ENCODE assay signal across 9 mouse cellular contexts in genomic region chr17:57166800-57167791, GRCm38 (mm10). TPM values are rescaled to one million over a fixed set of nuclear protein-coding genes. Genes with fewer than 3 reads are reported as not detected.
DNase-seq lines count a peak whose midpoint lies in the region; ATAC-seq and TF ChIP-seq lines count a peak whose summit lies in the region.
"Had no signal": no experiment of that assay in that cellular context is flagged by ENCODE, and none has a peak within 500 bp of the region (broad histone marks: within the 10 kb centered on the region; RNA-seq: fewer than 3 reads in every experiment).

No protein-coding gene starts in this region.

- peak; percentile 92 for TF ChIP-seq RAD21 in MEL (IDR thresholded peaks at IDR 0.05; ENCODE audit: low read depth, low read length)

- H3K4me1 ChIP-seq in MEL (ENCODE audit: control insufficient read depth in 1 of 2, insufficient read depth in 2 of 2, low read length in 2 of 2), result peaks cover 2 to 8% of the 10 kb centered on the region in 2 experiments
- H3K4me1 ChIP-seq in cerebellum, adult 2 months (ENCODE audit: control insufficient read depth, insufficient read depth, low read length), result no peaks in the 10 kb centered on the region
- no peaks in the 10 kb centered on the region for H3K4me1 ChIP-seq in lung, embryonic 16.5 days (replicated peaks; ENCODE audit: control insufficient read depth, insufficient read depth, low read length)

- no peak overlapping the region for H3K27ac ChIP-seq in MEL (ENCODE audit: control insufficient read depth, low read depth, low read length)
- H3K27ac ChIP-seq in cerebellum, adult 2 months (ENCODE audit: insufficient read depth, low read length), result no peak overlapping the region
- H3K27ac ChIP-seq in lung, embryonic 16.5 days (ENCODE audit: low read length), result no peak overlapping the region

- no peak overlapping the region for H3K4me2 ChIP-seq in lung, embryonic 16.5 days (ENCODE audit: low read depth, low read length)

- TF ChIP-seq POLR2A in MEL (IDR thresholded peaks at IDR 0.05; ENCODE audit: control insufficient read depth in 1 of 2, insufficient read depth in 1 of 2, low read depth in 1 of 2, low read length in 2 of 2, poor library complexity in 1 of 2), result no peak
- TF ChIP-seq POLR2A in cerebellum, adult 2 months (IDR thresholded peaks at IDR 0.05; ENCODE audit: borderline replicate concordance, insufficient read depth, low read length), result no peak

- no peaks in the 10 kb centered on the region for H3K27me3 ChIP-seq in MEL (ENCODE audit: control insufficient read depth in 1 of 2, insufficient read depth in 2 of 2, low read length in 2 of 2)
- no peaks in the 10 kb centered on the region for H3K27me3 ChIP-seq in cerebellum, adult 2 months (ENCODE audit: control insufficient read depth, insufficient read depth, low read length)
- no peaks in the 10 kb centered on the region for H3K27me3 ChIP-seq in lung, embryonic 16.5 days (ENCODE audit: control insufficient read depth, insufficient read depth, low read depth, low read length)

- H3K79me2 ChIP-seq in MEL (ENCODE audit: control insufficient read depth, insufficient read depth, low read length, poor library complexity), result no peaks in the 10 kb centered on the region

- no peak overlapping the region; a peak in 1 of 4 replicates for H3K4me3 ChIP-seq in MEL (ENCODE audit: control insufficient read depth in 1 of 2, insufficient read depth in 1 of 2, low read depth in 2 of 2, low read length in 2 of 2)
- H3K4me3 ChIP-seq in cerebellum, adult 2 months (replicated peaks; ENCODE audit: insufficient read depth, low read depth, low read length), result no peak overlapping the region
- no peak overlapping the region for H3K4me3 ChIP-seq in lung, embryonic 16.5 days (ENCODE audit: low read length)
- H3K4me3 ChIP-seq: myocyte had no signal

- TF ChIP-seq CTCF in MEL (IDR thresholded peaks at IDR 0.05 in 2 of 3, conservative IDR thresholded peaks at IDR 0.05 in 1 of 3; ENCODE audit: control insufficient read depth in 1 of 3, insufficient read depth in 1 of 3, low read depth in 2 of 3, low read length in 3 of 3, poor library complexity in 1 of 3, severe bottlenecking in 1 of 3), result peak; percentile 80 to 98 (median 90)
- peak; percentile 91 for TF ChIP-seq CTCF in cerebellum, adult 2 months (IDR thresholded peaks at IDR 0.05; ENCODE audit: borderline replicate concordance, insufficient read depth, low read depth, low read length)

- H3K36me3 ChIP-seq in MEL (ENCODE audit: control insufficient read depth in 1 of 2, insufficient read depth in 2 of 2, low read length in 2 of 2), result peaks cover 0 to 11% of the 10 kb centered on the region in 2 experiments; a peak in 2 of 4 replicates
- no peaks in the 10 kb centered on the region for H3K36me3 ChIP-seq in lung, embryonic 16.5 days (ENCODE audit: control insufficient read depth, insufficient read depth, low read length)

- H3K9ac ChIP-seq in MEL (ENCODE audit: control insufficient read depth, low read depth, low read length, poor library complexity, severe bottlenecking), result no peak overlapping the region
- no peak overlapping the region for H3K9ac ChIP-seq in lung, embryonic 16.5 days (ENCODE audit: low read length)

- WGBS in cerebellum, adult 2 months, result 11% methylated on average over 11 of the region's 11 CpGs
- WGBS in lung, embryonic 16.5 days, result 13% methylated on average over 11 of the region's 11 CpGs

- ATAC-seq in hematopoietic stem cell, adult 5-6 weeks (replicated peaks in 1 of 2; ENCODE audit: insufficient read depth in 1 of 2, low FRiP score in 2 of 2, low TSS enrichment in 1 of 2, low read depth in 1 of 2, poor library complexity in 2 of 2, severe bottlenecking in 2 of 2), result peak; percentile 76 to 88
- ATAC-seq in lung, embryonic 16.5 days (ENCODE audit: low read depth), result peak; percentile 70

- no peaks in the 10 kb centered on the region for H3K9me3 ChIP-seq in MEL (replicated peaks; ENCODE audit: insufficient read depth, low read length)
- H3K9me3 ChIP-seq in lung, embryonic 16.5 days (ENCODE audit: control insufficient read depth, low read length), result no peaks in the 10 kb centered on the region

- no peak for TF ChIP-seq EP300 in MEL (IDR thresholded peaks at IDR 0.05; ENCODE audit: low read depth in 1 of 2, low read length in 2 of 2)

- peak; percentile 81 for DNase-seq in MEL (ENCODE audit: low read depth, low spot score)
- DNase-seq in cerebellum, adult 2 months, result peak; percentile 78 to 91
- peak; percentile 79 for DNase-seq in forelimb bud, embryonic 11.5 days (ENCODE audit: low read depth, low spot score)
- DNase-seq in layer of hippocampus, adult 8-10 months (ENCODE audit: low spot score in 2 of 2), result peak; percentile 60 to 87
- DNase-seq in ovary, postnatal 14 days (ENCODE audit: low spot score), result peak; percentile 88
- DNase-seq in thymus, postnatal 10 days (ENCODE audit: low spot score in 2 of 2), result peak; percentile 59 to 89

TF ChIP-seq in MEL, 35 proteins besides CTCF, POLR2A, EP300 and RAD21:
- TF ChIP-seq USF2 (IDR thresholded peaks at IDR 0.05; ENCODE audit: borderline replicate concordance in 1 of 2, insufficient read depth in 1 of 2, low read depth in 1 of 2, low read length in 2 of 2) (no peak), TBP (IDR thresholded peaks at IDR 0.05; ENCODE audit: low read depth, low read length) (no peak), POLR2AphosphoS2 (IDR thresholded peaks at IDR 0.05; ENCODE audit: low read length) (no peak), POLR2AphosphoS5 (IDR thresholded peaks at IDR 0.05; ENCODE audit: borderline replicate concordance, low read depth, low read length) (no peak), MAX (IDR thresholded peaks at IDR 0.05; ENCODE audit: low read length) (no peak), MXI1 (IDR thresholded peaks at IDR 0.05; ENCODE audit: low read depth, low read length) (no peak), ZC3H11A (IDR thresholded peaks at IDR 0.05; ENCODE audit: low read depth, low read length) (peak; percentile 99), ELF1 (IDR thresholded peaks at IDR 0.05; ENCODE audit: low read depth, low read length) (no peak), USF1 (IDR thresholded peaks at IDR 0.05; ENCODE audit: low read depth, low read length) (no peak), SIN3A (IDR thresholded peaks at IDR 0.05; ENCODE audit: low read length) (peak; percentile 55; the same call in 1 of the 2 replicates), MAZ (IDR thresholded peaks at IDR 0.05; ENCODE audit: low read depth, low read length) (peak; percentile 65; the same call in 1 of the 2 replicates), CHD2 (IDR thresholded peaks at IDR 0.05; ENCODE audit: low read length) (no peak), MYB (IDR thresholded peaks at IDR 0.05; ENCODE audit: low read depth, low read length) (no peak), SMC3 (IDR thresholded peaks at IDR 0.05; ENCODE audit: low read depth, low read length) (peak; percentile 99), HCFC1 (IDR thresholded peaks at IDR 0.05; ENCODE audit: low read depth, low read length) (no peak)
TF ChIP-seq in MEL: peak in this region for 4.

RNA-seq across cellular contexts. Expression of gene Cd70, which starts 17.5 kb away (rescaled TPM):
- total RNA-seq in MEL (2012; rRNA removed), result not detected in 2 replicates
- not detected for polyA plus RNA-seq in MEL (2012; ENCODE audit: insufficient read depth in 1 of 2, insufficient read length in 2 of 2, low read depth in 1 of 2, low replicate concordance in 2 of 2, missing spikeins in 1 of 2)
- 11.7 and 12.5 TPM in 2 replicates for polyA plus RNA-seq in cerebellum, adult 2 months (2012; rRNA removed)
- total RNA-seq in hematopoietic stem cell, adult 5-6 weeks (2017), result 0.75 TPM in 1 of 2 replicates, not detected in the other
- total RNA-seq in layer of hippocampus, adult 8-10 months (2022), result under 1 TPM in 1 of 4 experiments, not detected in 3; 0.55 TPM
- not detected in 2 replicates for polyA plus RNA-seq in lung, embryonic 16.5 days (2015; fragmentation: Nextera tagmentation; extraction: Ambion mirVana)
- polyA plus RNA-seq: myocyte had no signal

RNA-seq across cellular contexts. Expression of gene Tnfsf14, which starts 26.9 kb away (rescaled TPM):
- total RNA-seq in MEL (2012; rRNA removed), result not detected in 2 replicates
- polyA plus RNA-seq in MEL (2012; ENCODE audit: insufficient read depth in 1 of 2, insufficient read length in 2 of 2, low read depth in 1 of 2, low replicate concordance in 2 of 2, missing spikeins in 1 of 2), result not detected
- polyA plus RNA-seq in cerebellum, adult 2 months (2012; rRNA removed), result not detected in 2 replicates
- 12.3 and 13.3 TPM in 2 replicates for total RNA-seq in hematopoietic stem cell, adult 5-6 weeks (2017)
- not detected for total RNA-seq in layer of hippocampus, adult 8-10 months (2022)
- polyA plus RNA-seq in lung, embryonic 16.5 days (2015; fragmentation: Nextera tagmentation; extraction: Ambion mirVana), result 0.26 and 0.29 TPM in 2 replicates
- polyA plus RNA-seq: myocyte had no signal

Comparison
In these comparisons a context has a peak if more than half of its experiments do, and no peak if none do; other contexts are left out.
1. RNA of gene Tnfsf14, which starts 26.9 kb away (total RNA-seq): 12.3 to 13.3 TPM in hematopoietic stem cell, adult 5-6 weeks; not detected in MEL and not detected in layer of hippocampus, adult 8-10 months; every median in the first group is over 10 times any median in the second.
2. Peak in every context shown above with its lines, with median percentiles within 50 percentile points of each other: DNase-seq.